Mouse (Mus musculus) liver, embryonic 11.5 days (tissue): ENCODE results near the gene Cbfa2t2. TPM values are rescaled to one million over a fixed set of nuclear protein-coding genes. Genes with fewer than 3 reads are reported as not detected.
A peak's percentile ranks its signal among the peaks of the same experiment; 100 is the strongest.

Source experiments
- ATAC-seq: fragments of 200-750 bp; cut with Nextera tagmentation; replicated peaks from 2 replicates; pipeline ENCODE4 v1.8.0; 2017; ENCODE audit warnings: moderate number of reproducible peaks, mild to moderate bottlenecking, moderate TSS enrichment, moderate library complexity; ENCODE audit not compliant: low FRiP score
- DNase-seq: peaks from one replicate; pipeline ENCODE4 v3.0.0-alpha.2; 2017; ENCODE audit warnings: low spot score
- H3K27ac ChIP-seq: fragments of 300-500 bp; sonication (generic); 2 replicates; pipeline ENCODE4 v1.5.1; 2014; ENCODE audit warnings: mild to moderate bottlenecking, low read depth, low read length, control low read depth
- H3K27me3 ChIP-seq: fragments of 300-500 bp; sonication (generic); replicated peaks from 2 replicates; pipeline ENCODE4 v1.6.1; 2014; ENCODE audit warnings: low read length, mixed read lengths; ENCODE audit not compliant: control insufficient read depth, insufficient read depth
- H3K36me3 ChIP-seq: fragments of 300-500 bp; sonication (generic); 2 replicates; pipeline ENCODE4 v1.6.1; 2014; ENCODE audit warnings: mild to moderate bottlenecking, low read length, moderate library complexity, mixed read lengths; ENCODE audit not compliant: control insufficient read depth, insufficient read depth
- H3K4me1 ChIP-seq: fragments of 300-500 bp; sonication (generic); replicated peaks from 2 replicates; pipeline ENCODE4 v1.6.1; 2014; ENCODE audit warnings: low read length, mixed read lengths; ENCODE audit not compliant: control insufficient read depth, insufficient read depth
- H3K4me2 ChIP-seq: fragments of 300-500 bp; sonication (generic); 2 replicates; pipeline ENCODE4 v1.6.1; 2014; ENCODE audit warnings: mild to moderate bottlenecking, control low read depth, moderate library complexity
- H3K4me3 ChIP-seq: fragments of 300-500 bp; sonication (generic); 2 replicates; pipeline ENCODE4 v1.5.1; 2014; ENCODE audit warnings: low read depth, low read length, control low read depth
- H3K9ac ChIP-seq: fragments of 300-500 bp; sonication (generic); 2 replicates; pipeline ENCODE4 v1.6.1; 2014; ENCODE audit warnings: low read depth, low read length, control low read depth
- H3K9me3 ChIP-seq: fragments of 300-500 bp; sonication (generic); 2 replicates; pipeline ENCODE4 v1.6.1; 2016; ENCODE audit warnings: low read length, inconsistent platforms, mixed read lengths; ENCODE audit not compliant: control insufficient read depth
- WGBS: fragments of 180-500 bp; shearing (Covaris S2); extraction: QIAGEN DNeasy Blood & Tissue Kit; methylation state at CpG from one replicate; pipeline ENCODE4 v1.1.7; 2014; 5-methylcytosine and 5-hydroxymethylcytosine counted together
- polyA plus RNA-seq: library from polyadenylated mRNA; unstranded; fragments of >200 nt; fragmentation: Nextera tagmentation; extraction: Ambion mirVana; gene quantifications from 2 replicates; pipeline ENCODE4 v1.2.1, GENCODE M21; 2014

The Cbfa2t2 gene
- 23.5 and 23.6 TPM in 2 replicates for polyA plus RNA-seq

DNA sequence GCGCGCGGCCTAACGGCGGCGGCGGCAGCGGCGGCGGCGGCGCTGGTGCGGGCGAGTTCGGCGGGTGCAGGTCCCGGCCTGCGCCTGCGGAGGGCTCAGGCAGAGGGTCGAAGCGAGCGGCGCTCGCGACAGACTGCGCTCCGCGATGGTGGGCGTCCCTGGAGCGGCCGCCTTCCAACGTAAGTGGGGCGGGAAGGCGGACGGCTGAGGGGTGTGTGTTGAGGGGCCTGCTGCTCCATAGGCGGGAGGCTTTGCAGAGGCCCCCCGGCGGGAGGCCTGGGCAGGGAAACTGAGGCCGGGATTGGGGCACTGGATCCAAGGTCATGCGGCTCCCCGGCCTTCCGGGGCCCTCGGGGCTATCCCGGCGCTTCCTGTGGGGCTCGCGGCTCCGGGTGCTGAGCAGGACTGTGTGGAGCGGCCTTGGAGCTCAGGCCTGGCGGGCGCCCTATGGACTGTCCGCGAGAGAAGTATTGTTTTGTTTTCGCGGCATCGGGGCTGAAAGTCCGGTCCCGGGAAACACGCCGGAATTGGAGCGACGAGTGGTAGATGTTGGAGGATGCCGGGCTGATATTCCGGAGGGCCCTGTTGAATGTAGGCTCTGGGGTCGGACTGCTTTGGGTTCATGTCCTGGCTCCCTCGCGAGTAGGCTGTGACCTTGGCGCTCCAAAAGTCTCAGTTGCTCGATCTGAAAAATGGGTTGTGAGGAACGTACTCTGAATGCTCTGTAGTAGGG, at the start of gene Cbfa2t2:
Gene Cbfa2t2, plus strand, starts transcription at position 24 of the 733 bp plus-strand sequence.
- H3K27ac ChIP-seq = peak within 1 kb of the TSS; percentile 78
- H3K4me3 ChIP-seq = peak within 1 kb of the TSS; percentile 85
- H3K9me3 ChIP-seq = no peaks in the 10 kb centered on the region
- H3K4me2 ChIP-seq = peak within 1 kb of the TSS; percentile 85
- peak; percentile 82 for DNase-seq
- under 1% methylated on average over 70 of the region's 70 CpGs for WGBS
- ATAC-seq = peak; percentile 69
- peaks cover 17% of the 10 kb centered on the region for H3K4me1 ChIP-seq
- no peaks in the 10 kb centered on the region for H3K27me3 ChIP-seq
- H3K9ac ChIP-seq = peak within 1 kb of the TSS; percentile 89
- no peaks in the 10 kb centered on the region for H3K36me3 ChIP-seq

DNA sequence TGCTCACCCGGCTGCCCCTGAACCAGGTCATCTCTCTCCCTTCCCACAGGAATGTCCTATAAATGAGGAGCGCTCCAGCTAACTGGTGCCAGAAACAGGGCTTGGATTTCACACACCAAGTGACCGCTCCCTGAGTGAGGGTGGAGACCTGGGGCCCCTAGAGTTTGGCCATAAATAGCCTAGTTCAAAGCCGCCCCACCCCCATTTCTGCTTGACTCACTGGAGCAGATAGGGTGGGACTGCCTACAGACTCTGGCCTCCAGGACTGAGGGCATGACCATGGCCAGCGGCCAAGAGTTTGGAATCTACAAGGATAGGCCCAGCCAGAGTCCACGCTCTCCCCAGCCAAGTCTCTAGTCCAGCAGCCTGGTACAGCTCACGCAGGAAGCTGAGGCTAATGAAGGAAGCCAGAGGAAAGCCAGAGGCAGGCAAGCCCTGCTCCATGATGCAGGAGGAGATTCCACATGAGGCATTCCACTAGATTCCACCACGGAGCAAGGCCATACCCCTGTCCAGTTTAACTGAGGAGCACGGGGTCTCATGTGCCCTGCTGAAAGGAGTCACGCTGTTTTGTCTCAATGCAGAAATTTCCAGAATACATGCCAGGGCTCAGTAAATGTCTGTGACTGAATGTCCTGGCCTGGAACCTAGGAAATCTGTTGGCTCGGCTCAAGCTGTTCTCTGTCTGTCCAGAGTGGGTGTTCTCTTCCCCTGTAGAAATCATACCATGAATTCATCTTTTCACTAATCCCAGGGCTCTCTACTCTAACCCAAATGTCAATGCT, 45.9 kb upstream of the Cbfa2t2 start:
- Histone ChIP-seq H3K4me1 (peaks cover 11% of the 10 kb centered on the region), H3K36me3 (no peaks in the 10 kb centered on the region), H3K9me3 (no peaks in the 10 kb centered on the region), H3K9ac (no peak overlapping the region), H3K27ac (peak overlapping the region; percentile 43; the same call in 1 of the 2 replicates), H3K4me3 (no peak overlapping the region), H3K27me3 (no peaks in the 10 kb centered on the region), H3K4me2 (no peak overlapping the region)
- DNase-seq = no peak
- 73% methylated on average over 11 of the region's 11 CpGs for WGBS
- ATAC-seq = peak; percentile 60

DNA sequence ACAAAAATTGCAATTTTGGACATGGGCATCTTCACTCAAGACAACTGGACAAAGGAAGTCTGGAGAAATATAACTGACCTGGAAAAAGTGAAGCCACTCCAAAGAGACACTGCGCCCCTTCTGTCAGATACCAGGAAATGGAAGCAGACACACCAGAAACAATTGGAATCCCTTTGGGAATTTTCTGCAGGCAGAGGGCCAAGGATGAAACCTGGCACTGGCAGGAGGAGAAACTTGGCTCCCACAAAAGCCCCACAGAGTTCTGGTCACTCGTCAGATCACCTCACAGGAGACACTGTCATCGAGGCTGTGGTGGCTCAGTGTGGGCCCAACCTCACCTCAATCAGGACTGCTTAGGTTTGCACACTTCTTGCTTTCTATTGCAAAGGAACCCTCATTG, 41.7 kb upstream of the Cbfa2t2 start:
- peaks cover 11% of the 10 kb centered on the region for H3K4me1 ChIP-seq
- ATAC-seq (no peak), DNase-seq (no peak)
- H3K27ac ChIP-seq = no peak overlapping the region
- H3K9me3 ChIP-seq = no peaks in the 10 kb centered on the region
- H3K36me3 ChIP-seq = no peaks in the 10 kb centered on the region
- WGBS = 73% methylated on average over 3 of the region's 3 CpGs
- H3K27me3 ChIP-seq = no peaks in the 10 kb centered on the region
- H3K4me2 ChIP-seq = no peak overlapping the region
- no peak overlapping the region for H3K9ac ChIP-seq
- H3K4me3 ChIP-seq = no peak overlapping the region

DNA sequence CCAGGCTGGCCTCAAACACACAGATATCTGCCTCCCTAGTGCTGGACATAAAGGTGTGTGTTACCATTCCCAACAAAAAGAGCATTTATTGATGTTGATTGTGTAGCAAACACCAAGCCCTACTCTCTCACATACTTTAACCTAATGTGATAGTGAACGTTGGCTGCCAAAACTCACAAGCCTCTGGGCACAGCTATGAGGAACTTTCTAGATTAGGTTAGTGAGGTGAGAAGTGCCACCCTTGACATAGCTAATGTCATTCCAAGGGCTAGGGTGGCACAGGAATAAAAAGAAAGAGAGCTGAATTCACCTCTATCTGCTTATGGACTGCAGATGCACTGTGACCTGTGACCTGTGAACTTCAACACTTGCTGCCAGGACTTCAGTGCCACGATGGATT, 39.8 kb upstream of the Cbfa2t2 start:
- 76% methylated on average over 2 of the region's 2 CpGs for WGBS
- no peaks in the 10 kb centered on the region for H3K9me3 ChIP-seq

GRCm38 (mm10) chr2:154398267-154398666, 38.0 kb upstream of the Cbfa2t2 start:
- Histone ChIP-seq H3K27me3 (no peaks in the 10 kb centered on the region), H3K27ac (no peak overlapping the region), H3K9me3 (no peaks in the 10 kb centered on the region), H3K4me1 (no peaks in the 10 kb centered on the region), H3K4me2 (no peak overlapping the region), H3K36me3 (no peaks in the 10 kb centered on the region), H3K4me3 (no peak overlapping the region), H3K9ac (no peak overlapping the region)
- DNase-seq (no peak), ATAC-seq (no peak)
- WGBS = 79% methylated on average over 7 of the region's 7 CpGs

More for the DNA sequence above, 39.8 kb upstream of the Cbfa2t2 start:
- Histone ChIP-seq H3K27ac (no peak overlapping the region), H3K9ac (no peak overlapping the region), H3K36me3 (no peaks in the 10 kb centered on the region), H3K27me3 (no peaks in the 10 kb centered on the region), H3K4me1 (no peaks in the 10 kb centered on the region), H3K4me2 (no peak overlapping the region), H3K4me3 (no peak overlapping the region)
- DNase-seq (no peak), ATAC-seq (no peak)

- Histone ChIP-seq H3K4me3 (no peak overlapping the region), H3K36me3 (no peaks in the 10 kb centered on the region), H3K9ac (no peak overlapping the region), H3K4me1 (no peaks in the 10 kb centered on the region), H3K27ac (no peak overlapping the region), H3K27me3 (no peaks in the 10 kb centered on the region), H3K4me2 (no peak overlapping the region), H3K9me3 (no peaks in the 10 kb centered on the region)
- WGBS = 85% methylated on average over 2 of the region's 2 CpGs
- DNase-seq = no peak
- no peak for ATAC-seq
Measured at GRCm38 (mm10) chr2:154399325-154399724, 37.0 kb upstream of the Cbfa2t2 start.

DNA sequence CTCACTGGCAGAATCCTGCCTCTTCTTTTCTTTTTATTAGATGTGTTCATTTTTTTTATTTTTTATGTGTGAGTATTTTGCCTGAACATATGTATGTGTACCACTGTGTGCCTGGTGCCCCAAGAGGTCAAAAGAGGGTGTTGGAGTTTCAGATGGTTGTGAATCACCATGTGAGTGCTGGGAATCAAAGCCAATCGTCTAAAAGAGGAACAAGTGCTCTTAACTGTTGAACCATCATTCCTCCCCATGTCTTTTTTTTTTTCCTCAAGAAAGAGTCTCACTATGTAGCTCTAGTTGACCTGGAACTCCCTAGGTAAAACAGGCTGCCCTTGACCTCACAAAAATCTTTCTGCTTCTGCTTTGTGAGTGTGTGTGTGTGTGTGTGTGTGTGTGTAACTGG, 34.3 kb upstream of the Cbfa2t2 start:
- no peaks in the 10 kb centered on the region for H3K4me1 ChIP-seq

DNA sequence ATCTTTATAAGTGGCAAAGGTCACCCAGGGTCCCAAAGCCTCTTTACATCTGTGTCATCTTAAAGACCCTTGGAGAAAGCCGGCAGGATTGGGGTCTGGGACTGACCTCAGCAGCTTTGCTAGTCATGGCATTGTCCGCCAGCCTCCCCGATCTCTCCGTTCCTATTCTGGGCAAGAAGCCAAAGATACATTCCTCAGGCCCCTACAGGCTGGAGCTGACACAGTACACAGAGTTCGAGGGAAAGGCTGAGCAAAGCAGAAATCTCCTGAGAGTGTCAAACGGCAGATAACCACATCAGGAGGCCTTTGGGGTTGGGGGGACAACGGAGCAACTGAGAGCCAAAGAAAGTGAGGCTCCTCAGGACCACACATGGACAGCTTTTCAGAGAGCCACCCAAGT, 33.5 kb upstream of the Cbfa2t2 start:
- Histone ChIP-seq H3K4me3 (no peak overlapping the region), H3K4me1 (no peaks in the 10 kb centered on the region), H3K9me3 (no peaks in the 10 kb centered on the region), H3K27ac (no peak overlapping the region), H3K36me3 (no peaks in the 10 kb centered on the region), H3K4me2 (no peak overlapping the region), H3K9ac (no peak overlapping the region), H3K27me3 (peaks cover 13% of the 10 kb centered on the region)
- ATAC-seq (0 out of 2 replicates have a peak, but pooled peaks have one; percentile 40), DNase-seq (no peak)
- WGBS = 47% methylated on average over 7 of the region's 7 CpGs

More for the DNA sequence above, 34.3 kb upstream of the Cbfa2t2 start:
- Histone ChIP-seq H3K27ac (no peak overlapping the region), H3K9me3 (no peaks in the 10 kb centered on the region), H3K9ac (no peak overlapping the region), H3K36me3 (no peaks in the 10 kb centered on the region), H3K4me2 (no peak overlapping the region), H3K4me3 (no peak overlapping the region), H3K27me3 (peaks cover 6% of the 10 kb centered on the region)
- ATAC-seq = no peak
- 29% methylated on average over 1 of the region's 1 CpGs for WGBS
- DNase-seq = no peak
